15 mouse cellular contexts compared by ENCODE assay signal in the genomic region with DNA sequence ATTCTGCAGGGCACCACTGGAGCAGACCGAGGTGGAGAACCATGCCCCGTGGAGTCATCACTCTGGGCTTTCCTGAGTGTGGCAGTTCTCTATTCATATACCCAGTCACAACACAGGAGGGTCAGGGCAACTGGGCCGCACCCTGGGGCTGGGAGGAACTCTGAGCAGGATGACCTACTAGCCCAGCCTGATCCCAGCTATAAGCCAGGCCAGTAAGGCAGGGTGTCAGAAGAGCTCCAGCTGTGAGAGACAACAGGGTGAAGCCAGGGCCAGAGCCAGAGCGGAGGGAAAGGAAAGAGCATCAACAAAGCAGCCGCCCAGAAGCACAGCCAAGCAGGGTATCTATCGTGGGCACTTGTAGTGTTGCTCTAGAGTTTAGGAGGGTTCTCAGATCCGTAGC.
DNase-seq lines count a peak whose midpoint lies in the region; ATAC-seq and TF ChIP-seq lines count a peak whose summit lies in the region.
"Had no signal": no experiment of that assay in that cellular context is flagged by ENCODE, and none has a peak within 500 bp of the region (broad histone marks: within the 10 kb centered on the region; RNA-seq: fewer than 3 reads in every experiment).

No protein-coding gene starts in this region.

- H3K4me3 ChIP-seq in lung, adult 2 months (replicated peaks; ENCODE audit: extremely low read depth, low read depth, low read length), result no peak overlapping the region
- H3K4me3 ChIP-seq in heart, embryonic 13.5 days, result no peak overlapping the region
- no peak overlapping the region for H3K4me3 ChIP-seq in stomach, postnatal 0 days (ENCODE audit: low read depth, low read length)
- H3K4me3 ChIP-seq: midbrain, embryonic 15.5 days had no signal

- H3K27ac ChIP-seq in heart, embryonic 13.5 days (replicated peaks), result no peak overlapping the region
- peak overlapping the region; percentile 8; the same call in 1 of the 2 replicates for H3K27ac ChIP-seq in stomach, postnatal 0 days (replicated peaks)
- H3K27ac ChIP-seq: midbrain, embryonic 15.5 days had no signal

- ATAC-seq in heart, embryonic 13.5 days (ENCODE audit: extremely low read depth, insufficient number of reproducible peaks, low FRiP score, low TSS enrichment), result 0 out of 2 replicates have a peak, but pooled peaks have one; percentile 23
- ATAC-seq in stomach, postnatal 0 days (ENCODE audit: low FRiP score, low TSS enrichment), result peak; percentile 81
- ATAC-seq: liver, postnatal 0 days; midbrain, embryonic 15.5 days had no signal

- H3K9ac ChIP-seq in heart, embryonic 13.5 days, result no peak overlapping the region
- H3K9ac ChIP-seq in stomach, postnatal 0 days (ENCODE audit: low read length), result no peak overlapping the region
- H3K9ac ChIP-seq: liver, postnatal 0 days; midbrain, embryonic 15.5 days had no signal

- H3K4me2 ChIP-seq in heart, embryonic 13.5 days, result no peak overlapping the region
- H3K4me2 ChIP-seq in stomach, postnatal 0 days (replicated peaks; ENCODE audit: low read depth), result no peak overlapping the region
- H3K4me2 ChIP-seq: midbrain, embryonic 15.5 days had no signal

- no peaks in the 10 kb centered on the region for H3K27me3 ChIP-seq in heart, embryonic 13.5 days (replicated peaks)
- H3K27me3 ChIP-seq in stomach, postnatal 0 days (ENCODE audit: control insufficient read depth, insufficient read depth, low read length), result no peaks in the 10 kb centered on the region
- H3K27me3 ChIP-seq: midbrain, embryonic 15.5 days had no signal

- DNase-seq in adrenal gland, postnatal 14 days, result peak; percentile 18
- DNase-seq in adrenal gland, postnatal 10 days, result no peak
- DNase-seq in lung, postnatal 14 days, result peak; percentile 1
- no peak for DNase-seq in lung, adult 2 months
- DNase-seq in stomach, postnatal 0 days (ENCODE audit: low spot score), result peak; percentile 39
- DNase-seq in ovary, postnatal 36 days (ENCODE audit: low spot score), result no peak
- DNase-seq in left cerebral cortex, adult 11 months (ENCODE audit: low spot score), result no peak
- DNase-seq: cerebellum, adult 9-11 months; embryo, embryonic 11 days; kidney, adult 2 months; kidney, postnatal 36 days; liver, postnatal 0 days; spleen, adult 18-20 months had no signal

- TF ChIP-seq EP300 in stomach, postnatal 0 days (optimal IDR thresholded peaks at IDR 0.05), result no peak

- H3K9me3 ChIP-seq in heart, embryonic 13.5 days, result no peaks in the 10 kb centered on the region
- H3K9me3 ChIP-seq in stomach, postnatal 0 days (ENCODE audit: control insufficient read depth, low read length), result no peaks in the 10 kb centered on the region
- H3K9me3 ChIP-seq: midbrain, embryonic 15.5 days had no signal

- no peak for TF ChIP-seq CTCF in lung, adult 2 months (IDR thresholded peaks at IDR 0.05; ENCODE audit: insufficient read depth, low read length)
- TF ChIP-seq CTCF in stomach, postnatal 0 days (IDR thresholded peaks at IDR 0.05; ENCODE audit: low read depth), result no peak

- no peaks in the 10 kb centered on the region for H3K36me3 ChIP-seq in heart, embryonic 13.5 days
- no peaks in the 10 kb centered on the region for H3K36me3 ChIP-seq in stomach, postnatal 0 days (ENCODE audit: control insufficient read depth, insufficient read depth, low read length)
- H3K36me3 ChIP-seq: midbrain, embryonic 15.5 days had no signal

- no peak for TF ChIP-seq POLR2A in lung, adult 2 months (IDR thresholded peaks at IDR 0.05; ENCODE audit: borderline replicate concordance, extremely low read depth, low read depth, low read length)

- no peaks in the 10 kb centered on the region for H3K4me1 ChIP-seq in lung, adult 2 months (ENCODE audit: control insufficient read depth, insufficient read depth, low read length)
- peaks cover 21% of the 10 kb centered on the region for H3K4me1 ChIP-seq in heart, embryonic 13.5 days
- no peaks in the 10 kb centered on the region for H3K4me1 ChIP-seq in stomach, postnatal 0 days (replicated peaks; ENCODE audit: control insufficient read depth, insufficient read depth)
- H3K4me1 ChIP-seq: midbrain, embryonic 15.5 days had no signal

- 68% methylated on average over 7 of the region's 7 CpGs for WGBS in lung, adult 2 months
- WGBS in heart, embryonic 13.5 days, result 64% methylated on average over 7 of the region's 7 CpGs
- 60% methylated on average over 7 of the region's 7 CpGs for WGBS in stomach, postnatal 0 days

Comparison
In these comparisons a context has a peak if more than half of its experiments do, and no peak if none do; other contexts are left out.
1. DNase-seq: peak in adrenal gland, postnatal 14 days (single experiment), lung, postnatal 14 days (single experiment) and stomach, postnatal 0 days (single experiment); none in adrenal gland, postnatal 10 days (single experiment), lung, adult 2 months (single experiment), ovary, postnatal 36 days (single experiment) and left cerebral cortex, adult 11 months (single experiment).